Mouse (Mus musculus): ENCODE results near the gene Skp2. TPM values are rescaled to one million over a fixed set of nuclear protein-coding genes. Genes with fewer than 3 reads are reported as not detected.

Gene Skp2
- polyA plus RNA-seq, 1 experiment from 2014 or later: 17.2 TPM

DNA sequence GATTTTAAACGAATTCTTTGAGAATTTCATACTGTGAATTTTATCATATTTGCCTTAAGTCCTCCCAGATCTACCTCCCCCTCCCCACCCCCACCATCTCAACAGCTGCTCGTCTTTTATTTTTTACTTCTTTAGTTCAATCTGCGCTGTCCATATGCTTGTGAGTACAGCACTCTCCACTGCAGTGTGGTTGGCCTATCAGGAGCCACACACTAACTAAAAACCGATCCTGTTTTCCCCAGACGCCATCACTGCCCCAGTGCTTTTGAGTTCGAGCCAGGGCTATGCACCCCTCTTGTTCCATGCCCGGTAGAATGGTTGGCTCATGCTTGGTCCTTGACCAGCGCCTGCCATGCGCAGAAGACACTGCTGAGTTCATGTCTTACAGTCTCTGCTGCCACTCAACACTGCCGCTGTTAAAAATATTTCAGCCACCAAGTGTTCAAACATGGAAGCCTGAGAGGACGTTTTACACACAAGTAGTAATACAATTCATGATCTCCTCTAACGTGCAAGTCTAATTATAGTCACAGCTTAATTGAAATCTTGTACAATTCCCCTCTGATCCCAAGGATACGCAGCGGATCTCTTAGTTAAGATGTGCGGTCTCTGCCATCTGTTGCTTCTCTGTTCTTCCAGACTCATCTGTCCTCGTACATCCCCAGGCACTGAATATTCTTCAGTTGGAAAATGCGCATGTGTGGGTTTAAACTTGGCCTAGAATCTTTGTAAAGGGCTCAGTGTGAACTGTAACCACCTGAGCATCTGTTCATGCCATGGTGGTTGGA is 67.1 kb downstream of the Skp2 start:
- no peak overlapping the region for H3K4me3 ChIP-seq (replicated peaks)
- H3K9ac ChIP-seq (replicated peaks): no peak overlapping the region
- ATAC-seq (ENCODE audit: low FRiP score): no peak
- peaks cover 18% of the 10 kb centered on the region for H3K36me3 ChIP-seq
- H3K9me3 ChIP-seq (replicated peaks): no peaks in the 10 kb centered on the region
- no peak overlapping the region for H3K4me2 ChIP-seq
- no peaks in the 10 kb centered on the region for H3K4me1 ChIP-seq
- WGBS: 84% methylated on average over 17 of the region's 17 CpGs
- no peaks in the 10 kb centered on the region for H3K27me3 ChIP-seq (replicated peaks)
- H3K27ac ChIP-seq (replicated peaks): no peak overlapping the region

DNA sequence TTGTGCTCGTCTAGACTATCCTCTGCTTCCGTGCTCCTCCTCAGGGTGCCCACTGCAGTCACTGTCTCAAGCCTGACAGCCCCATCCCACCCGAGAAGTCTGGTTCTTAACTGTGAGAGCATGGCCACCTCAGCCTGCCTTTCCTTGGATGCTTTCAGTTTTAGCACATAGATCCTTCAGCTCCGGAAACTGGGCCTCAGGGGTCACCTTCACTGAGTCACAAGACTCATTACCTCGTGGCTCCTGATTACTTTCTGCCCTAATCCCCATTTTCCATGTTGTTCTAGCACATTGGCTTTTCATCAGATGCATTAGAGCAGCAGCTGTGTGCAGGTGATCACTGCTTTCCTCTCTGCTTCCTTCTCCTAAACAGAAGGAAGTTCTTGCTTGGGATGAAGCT is 67.8 kb downstream of the Skp2 start:
- Histone ChIP-seq H3K4me3 (replicated peaks) (no peak overlapping the region), H3K36me3 (peaks cover 12% of the 10 kb centered on the region; the same call in 1 of the 2 replicates), H3K9me3 (replicated peaks) (no peaks in the 10 kb centered on the region), H3K27ac (replicated peaks) (no peak overlapping the region), H3K4me2 (no peak overlapping the region), H3K27me3 (replicated peaks) (no peaks in the 10 kb centered on the region), H3K9ac (replicated peaks) (no peak overlapping the region), H3K4me1 (no peaks in the 10 kb centered on the region)
- 92% methylated on average over 5 of the region's 5 CpGs for WGBS
- no peak for ATAC-seq (ENCODE audit: low FRiP score)

DNA sequence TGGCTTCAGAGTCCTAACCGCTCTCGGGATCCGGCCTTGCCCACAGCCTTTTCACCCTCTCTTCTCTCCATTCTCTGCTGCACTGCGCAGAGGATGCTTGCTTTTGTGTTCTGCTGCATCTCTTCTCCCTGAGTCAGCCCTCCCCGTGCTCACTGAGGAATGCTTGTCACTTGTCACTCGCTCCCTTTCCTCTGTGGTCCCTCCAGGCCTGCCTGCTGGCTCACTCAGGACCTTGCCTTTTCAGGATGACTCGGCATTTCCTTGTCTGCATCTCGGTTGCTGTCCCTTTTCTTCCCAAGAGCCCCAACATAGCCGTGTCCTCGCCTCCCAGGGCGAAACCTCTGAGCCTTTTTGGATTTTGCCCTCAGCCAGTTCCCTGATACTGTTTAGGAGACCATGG is 68.4 kb downstream of the Skp2 start:
- H3K9me3 ChIP-seq (replicated peaks): no peaks in the 10 kb centered on the region
- no peak for ATAC-seq (ENCODE audit: low FRiP score)
- no peak overlapping the region for H3K4me2 ChIP-seq
- no peaks in the 10 kb centered on the region for H3K27me3 ChIP-seq (replicated peaks)
- WGBS: 75% methylated on average over 11 of the region's 11 CpGs
- peaks cover 11% of the 10 kb centered on the region; the same call in 1 of the 2 replicates for H3K36me3 ChIP-seq
- no peak overlapping the region for H3K4me3 ChIP-seq (replicated peaks)
- H3K4me1 ChIP-seq: no peaks in the 10 kb centered on the region
- no peak overlapping the region for H3K9ac ChIP-seq (replicated peaks)
- H3K27ac ChIP-seq (replicated peaks): no peak overlapping the region

DNA sequence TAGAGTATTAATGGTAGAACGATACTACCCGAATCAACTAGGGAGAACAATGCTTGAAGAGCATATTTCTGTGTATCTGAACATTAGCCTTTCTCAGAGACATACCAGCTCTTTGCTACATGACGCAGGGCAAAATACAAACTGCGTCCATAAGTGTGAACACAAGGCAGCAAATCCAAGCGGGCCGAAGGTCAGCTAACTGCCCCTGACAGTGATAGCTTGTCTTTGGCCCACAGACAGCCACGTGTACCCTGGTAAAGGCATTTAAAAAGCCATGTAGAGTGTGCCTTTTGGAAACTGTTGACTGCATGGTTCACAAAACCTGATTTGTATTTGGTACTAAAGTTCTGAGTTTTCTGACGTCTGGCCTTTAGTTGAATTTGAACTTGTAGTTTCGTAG is 72.5 kb downstream of the Skp2 start:
- Histone ChIP-seq H3K9ac (replicated peaks) (no peak overlapping the region), H3K4me3 (replicated peaks) (no peak overlapping the region), H3K9me3 (replicated peaks) (no peaks in the 10 kb centered on the region), H3K27me3 (replicated peaks) (no peaks in the 10 kb centered on the region), H3K36me3 (peaks cover 8% of the 10 kb centered on the region; the same call in 1 of the 2 replicates), H3K4me2 (no peak overlapping the region), H3K4me1 (peaks cover 3% of the 10 kb centered on the region; the same call in 1 of the 2 replicates), H3K27ac (replicated peaks) (no peak overlapping the region)
- no peak for ATAC-seq (ENCODE audit: low FRiP score)
- 89% methylated on average over 9 of the region's 9 CpGs for WGBS

DNA sequence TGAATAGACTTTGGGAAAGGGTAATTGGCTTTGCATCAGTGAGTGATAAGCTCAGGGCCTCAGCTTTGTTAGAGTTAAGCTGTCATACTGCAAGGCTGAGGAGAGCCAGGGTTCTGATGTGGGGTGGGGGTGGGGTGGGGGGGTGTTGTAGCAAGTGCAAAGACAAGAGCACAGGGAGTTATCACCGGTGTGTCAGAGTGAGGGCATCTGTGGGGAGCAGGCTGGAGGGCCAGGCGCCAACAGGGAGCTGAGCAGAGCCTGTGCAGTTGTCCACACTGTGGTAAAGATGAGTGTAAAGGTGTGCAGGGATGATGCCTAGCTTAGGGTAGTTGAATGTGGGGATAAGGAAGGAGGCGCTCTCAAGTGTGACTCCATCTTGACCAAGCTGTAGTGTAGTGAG is 73.9 kb downstream of the Skp2 start:
- Histone ChIP-seq H3K9ac (replicated peaks) (no peak overlapping the region), H3K4me3 (replicated peaks) (no peak overlapping the region), H3K4me1 (peaks cover 3% of the 10 kb centered on the region; the same call in 1 of the 2 replicates), H3K4me2 (no peak overlapping the region), H3K27ac (replicated peaks) (no peak overlapping the region), H3K27me3 (replicated peaks) (no peaks in the 10 kb centered on the region), H3K9me3 (replicated peaks) (no peaks in the 10 kb centered on the region), H3K36me3 (peaks cover 6% of the 10 kb centered on the region; the same call in 1 of the 2 replicates)
- no peak for ATAC-seq (ENCODE audit: low FRiP score)
- WGBS: 92% methylated on average over 3 of the region's 3 CpGs

DNA sequence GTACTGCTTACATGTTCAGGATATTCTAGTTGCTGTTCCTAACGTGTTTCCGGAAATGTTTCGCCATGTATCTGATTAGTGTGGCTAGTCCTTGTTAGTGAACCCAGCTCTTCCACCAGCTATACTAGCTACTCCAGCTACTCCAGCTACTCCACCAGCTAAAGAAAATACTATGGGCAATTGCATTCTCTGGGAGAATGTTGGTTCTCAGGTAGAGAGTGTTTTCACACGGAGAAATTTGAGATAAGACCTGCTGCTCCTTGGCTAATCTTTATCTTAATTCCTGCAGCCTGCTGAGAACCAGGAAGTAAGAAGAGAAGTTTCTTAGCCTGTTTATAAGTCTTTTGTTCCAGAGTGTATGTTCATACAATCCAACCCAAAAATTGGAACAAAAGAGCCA is 75.0 kb downstream of the Skp2 start:
- peaks cover 13% of the 10 kb centered on the region for H3K4me1 ChIP-seq
- no peaks in the 10 kb centered on the region for H3K27me3 ChIP-seq (replicated peaks)
- no peak overlapping the region for H3K27ac ChIP-seq (replicated peaks)
- H3K9me3 ChIP-seq (replicated peaks): no peaks in the 10 kb centered on the region
- no peak for ATAC-seq (ENCODE audit: low FRiP score)
- 80% methylated on average over 4 of the region's 4 CpGs for WGBS
- no peak overlapping the region for H3K9ac ChIP-seq (replicated peaks)
- H3K4me2 ChIP-seq: no peak overlapping the region
- no peaks in the 10 kb centered on the region for H3K36me3 ChIP-seq
- no peak overlapping the region for H3K4me3 ChIP-seq (replicated peaks)

DNA sequence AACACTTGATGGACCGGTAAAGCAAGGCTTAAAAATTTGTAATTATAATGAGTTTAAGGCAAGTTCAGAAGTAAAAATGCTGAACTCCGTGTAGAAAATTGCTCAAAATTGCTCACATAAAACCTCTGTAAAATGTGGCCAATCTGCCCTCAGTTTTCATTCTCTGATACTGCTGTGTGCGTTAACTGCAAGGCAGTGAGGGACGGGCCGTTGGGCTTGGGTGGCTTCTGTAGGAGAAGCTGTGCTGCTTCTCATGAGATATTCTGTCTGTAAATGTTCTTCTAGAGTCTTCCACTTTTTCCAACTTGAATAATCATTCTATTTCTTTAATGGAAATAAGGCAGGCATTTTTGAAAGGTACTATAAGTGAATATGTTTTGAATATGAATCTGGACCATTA is 75.6 kb downstream of the Skp2 start:
- no peak for ATAC-seq (ENCODE audit: low FRiP score)
- no peak overlapping the region for H3K27ac ChIP-seq (replicated peaks)
- H3K36me3 ChIP-seq: no peaks in the 10 kb centered on the region
- H3K4me2 ChIP-seq: no peak overlapping the region
- WGBS: 61% methylated on average over 5 of the region's 5 CpGs
- no peak overlapping the region for H3K9ac ChIP-seq (replicated peaks)
- peaks cover 19% of the 10 kb centered on the region for H3K4me1 ChIP-seq
- no peaks in the 10 kb centered on the region for H3K9me3 ChIP-seq (replicated peaks)
- H3K27me3 ChIP-seq (replicated peaks): no peaks in the 10 kb centered on the region
- H3K4me3 ChIP-seq (replicated peaks): no peak overlapping the region

DNA sequence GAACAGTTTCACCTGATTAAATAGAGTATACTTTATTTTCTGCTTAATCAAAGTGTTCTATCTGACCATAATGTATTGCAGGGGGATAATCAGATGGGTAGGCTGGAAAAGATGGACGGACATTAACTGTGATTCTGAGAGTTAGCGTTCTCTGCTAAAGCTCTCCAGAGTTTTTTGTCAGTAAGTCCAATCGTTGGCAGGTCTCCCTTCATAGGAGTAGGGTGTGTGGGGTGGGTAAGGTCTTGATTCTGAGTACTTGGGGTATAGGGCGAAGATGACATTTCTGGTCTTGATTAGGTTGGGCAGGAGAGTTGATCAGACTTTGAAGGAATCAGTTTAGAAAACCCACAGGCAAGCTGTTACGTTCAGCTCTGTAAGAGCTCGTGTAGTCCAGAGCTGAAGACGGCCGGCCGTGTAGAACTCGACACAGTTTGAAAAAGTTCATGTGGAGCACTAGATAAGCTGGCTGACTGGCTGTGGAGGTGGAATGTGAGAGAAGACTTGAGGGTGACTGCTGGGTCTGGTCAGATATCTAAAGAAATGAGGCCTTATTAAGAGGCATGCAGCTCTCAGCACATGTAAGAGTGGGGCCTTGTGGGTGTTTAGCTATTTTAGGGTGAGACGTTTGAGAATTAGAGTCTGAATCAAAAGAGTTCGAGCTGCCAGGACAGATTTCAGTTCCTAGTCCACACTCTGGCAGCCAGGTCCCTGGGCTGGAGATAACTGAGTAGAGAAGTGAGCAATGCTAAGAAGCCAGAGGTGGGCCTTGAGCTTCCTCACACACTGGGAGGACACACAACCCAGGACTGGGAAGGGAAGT is 76.5 kb downstream of the Skp2 start:
- H3K9ac ChIP-seq (replicated peaks): no peak overlapping the region
- ATAC-seq (ENCODE audit: low FRiP score): no peak
- no peak overlapping the region for H3K27ac ChIP-seq (replicated peaks)
- H3K36me3 ChIP-seq: no peaks in the 10 kb centered on the region
- peaks cover 25% of the 10 kb centered on the region for H3K4me1 ChIP-seq
- 84% methylated on average over 12 of the region's 12 CpGs for whole genome bisulfite sequencing
- H3K27me3 ChIP-seq (replicated peaks): no peaks in the 10 kb centered on the region
- H3K4me2 ChIP-seq: no peak overlapping the region
- no peak overlapping the region for H3K4me3 ChIP-seq (replicated peaks)
- H3K9me3 ChIP-seq (replicated peaks): no peaks in the 10 kb centered on the region

DNA sequence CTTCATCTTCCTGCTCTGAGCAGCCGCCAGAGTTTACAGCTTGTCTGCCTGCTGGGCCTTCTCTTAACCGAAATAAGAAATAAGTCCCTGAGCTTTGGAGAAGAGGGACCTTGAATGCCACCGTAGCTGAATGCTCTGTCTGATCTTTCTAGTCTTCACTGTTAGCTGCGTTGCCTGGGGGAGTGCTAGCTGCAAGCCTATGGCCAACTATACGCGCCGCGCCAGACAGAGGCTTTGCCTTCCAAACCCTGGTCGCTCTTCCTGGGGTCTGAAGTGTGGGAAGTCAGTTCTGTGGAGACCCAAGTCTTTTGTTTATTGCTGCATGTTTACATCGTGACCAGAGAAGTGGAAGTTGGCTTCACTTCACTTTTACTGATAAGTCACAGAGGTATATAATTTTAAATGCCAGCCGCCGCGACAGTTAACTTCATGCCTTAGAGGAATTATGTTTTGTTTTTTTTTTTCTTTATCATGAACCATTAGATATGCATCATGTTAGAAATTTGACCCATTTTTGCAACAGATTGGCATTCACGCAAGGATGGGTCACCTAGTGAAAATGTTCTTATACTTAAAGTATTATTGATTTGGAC is 79.5 kb downstream of the Skp2 start:
- Histone ChIP-seq H3K4me1 (peaks cover 39% of the 10 kb centered on the region), H3K4me3 (replicated peaks) (no peak overlapping the region), H3K9me3 (replicated peaks) (no peaks in the 10 kb centered on the region), H3K27ac (replicated peaks) (no peak overlapping the region), H3K36me3 (no peaks in the 10 kb centered on the region), H3K9ac (replicated peaks) (no peak overlapping the region), H3K4me2 (no peak overlapping the region), H3K27me3 (replicated peaks) (no peaks in the 10 kb centered on the region)
- no peak for ATAC-seq (ENCODE audit: low FRiP score)
- WGBS: 71% methylated on average over 14 of the region's 14 CpGs

DNA sequence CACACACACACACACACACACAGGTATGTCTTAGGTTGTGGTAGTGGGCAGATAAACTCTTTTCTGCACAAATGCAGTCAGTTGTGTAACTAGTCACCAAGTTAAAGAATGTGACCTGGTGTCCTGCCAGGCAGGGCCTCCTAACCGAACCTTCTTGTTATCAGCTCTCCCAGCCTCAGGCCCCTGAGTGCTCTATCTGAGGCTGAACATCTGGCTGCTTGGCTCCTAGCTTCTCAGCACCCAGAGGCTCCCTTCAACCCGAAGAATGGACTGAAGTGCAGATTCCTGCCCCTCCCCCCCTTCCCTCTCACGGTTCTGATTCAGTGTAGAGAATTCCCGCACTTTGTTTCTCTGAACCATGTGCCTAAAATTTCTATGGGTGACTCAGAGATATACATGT is 80.6 kb downstream of the Skp2 start:
- Histone ChIP-seq H3K27ac (replicated peaks) (no peak overlapping the region), H3K4me3 (replicated peaks) (no peak overlapping the region), H3K9ac (replicated peaks) (no peak overlapping the region), H3K4me1 (peaks cover 48% of the 10 kb centered on the region), H3K9me3 (replicated peaks) (no peaks in the 10 kb centered on the region), H3K27me3 (replicated peaks) (no peaks in the 10 kb centered on the region), H3K4me2 (no peak overlapping the region), H3K36me3 (no peaks in the 10 kb centered on the region)
- ATAC-seq (ENCODE audit: low FRiP score): no peak
- WGBS: 23% methylated on average over 4 of the region's 4 CpGs

DNA sequence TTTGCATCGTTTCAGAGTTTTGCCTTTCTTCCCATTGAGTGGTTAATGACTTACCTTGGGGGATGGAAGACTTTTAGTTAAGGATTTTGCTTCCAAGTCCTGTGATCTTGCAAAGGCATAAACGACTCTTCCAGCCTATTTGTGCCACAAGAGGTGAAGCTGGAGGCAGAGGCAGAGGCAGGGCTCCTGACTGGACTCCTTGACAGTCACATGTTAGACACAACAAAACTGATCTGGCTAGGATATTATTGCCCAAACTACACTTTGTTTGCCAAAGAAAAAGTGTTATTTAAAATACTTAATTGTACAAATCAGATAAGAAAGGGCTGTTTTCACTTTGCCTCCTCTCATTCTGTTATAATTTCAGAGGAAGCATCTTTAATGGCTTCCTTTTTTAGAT is 81.1 kb downstream of the Skp2 start:
- no peak overlapping the region for H3K9ac ChIP-seq (replicated peaks)
- no peaks in the 10 kb centered on the region for H3K27me3 ChIP-seq (replicated peaks)
- H3K4me2 ChIP-seq: no peak overlapping the region
- ATAC-seq (ENCODE audit: low FRiP score): no peak
- no peaks in the 10 kb centered on the region for H3K36me3 ChIP-seq
- no peak overlapping the region for H3K4me3 ChIP-seq (replicated peaks)
- no peaks in the 10 kb centered on the region for H3K9me3 ChIP-seq (replicated peaks)
- H3K27ac ChIP-seq (replicated peaks): no peak overlapping the region
- 18% methylated on average over 2 of the region's 2 CpGs for WGBS
- peaks cover 46% of the 10 kb centered on the region for H3K4me1 ChIP-seq

Data from neural tube, embryonic 15.5 days (tissue).